Mouse (Mus musculus) ES-E14 (cell line): ENCODE measurements around the gene Nipa2. TPM values are rescaled to one million over a fixed set of nuclear protein-coding genes. Genes with fewer than 3 reads are reported as not detected.

Source experiments
- DNase-seq: peaks from one replicate; pipeline ENCODE4 v3.0.0-alpha.2; 2013; ENCODE audit warnings: low read depth, low spot score
- H3K27ac ChIP-seq: 2 replicates; pipeline ENCODE4 v1.5.1; 2012; ENCODE audit warnings: low read depth, mild to moderate bottlenecking, low read length, moderate library complexity, mixed read lengths; ENCODE audit not compliant: poor library complexity, insufficient read depth, severe bottlenecking
- H3K36me3 ChIP-seq: 2 replicates; pipeline ENCODE4 v1.6.1; 2012; ENCODE audit warnings: mild to moderate bottlenecking, low read length, moderate library complexity, mixed read lengths; ENCODE audit not compliant: control insufficient read depth, poor library complexity, insufficient read depth, severe bottlenecking
- H3K4me1 ChIP-seq, 2 experiments: fragments of 150-350 bp in 1 of 2; sonication (generic) in 1 of 2; 2 replicates each; pipeline ENCODE4 v1.6.1; 2012; ENCODE audit warnings: low read length in 2 of 2, mild to moderate bottlenecking in 1 of 2, mixed read lengths in 1 of 2; ENCODE audit not compliant: control insufficient read depth in 2 of 2, insufficient read depth in 2 of 2, poor library complexity in 1 of 2
- H3K4me3 ChIP-seq, 2 experiments: fragments of 150-350 bp in 1 of 2; sonication (generic) in 1 of 2; 2 replicates each; pipeline ENCODE4 v1.5.1; 2012; ENCODE audit warnings: low read length in 2 of 2, low read depth in 1 of 2, mild to moderate bottlenecking in 1 of 2, mixed read lengths in 1 of 2; ENCODE audit not compliant: insufficient read depth in 1 of 2, poor library complexity in 1 of 2, severe bottlenecking in 1 of 2
- H3K9ac ChIP-seq: 2 replicates; pipeline ENCODE4 v1.6.1; 2012; ENCODE audit warnings: low read depth, mild to moderate bottlenecking, low read length, mixed read lengths; ENCODE audit not compliant: poor library complexity, insufficient read depth, severe bottlenecking
- H3K9me3 ChIP-seq: fragments of 150-350 bp; sonication (generic); 2 replicates; pipeline ENCODE4 v1.6.1; 2012; ENCODE audit warnings: low read depth, mild to moderate bottlenecking, low read length; ENCODE audit not compliant: control insufficient read depth, insufficient read depth
- CHD2 ChIP-seq: IDR thresholded peaks from 2 replicates; pipeline ENCODE4 v1.6.1; 2014; ENCODE audit warnings: mild to moderate bottlenecking, low read depth, low read length, inconsistent platforms
- HCFC1 ChIP-seq: IDR thresholded peaks from 2 replicates; pipeline ENCODE4 v1.6.1; 2012; ENCODE audit warnings: low read length, inconsistent platforms, borderline replicate concordance; ENCODE audit not compliant: insufficient read depth
- MAFK ChIP-seq: IDR thresholded peaks from 2 replicates; pipeline ENCODE4 v1.6.1; 2014; ENCODE audit warnings: mild to moderate bottlenecking, low read depth, low read length, inconsistent platforms; ENCODE audit not compliant: insufficient read depth
- ZC3H11A ChIP-seq: IDR thresholded peaks from 2 replicates; pipeline ENCODE4 v1.6.1; 2012; ENCODE audit warnings: low read depth, mild to moderate bottlenecking, inconsistent platforms, low read length, borderline replicate concordance
- ZNF384 ChIP-seq: IDR thresholded peaks from 2 replicates; pipeline ENCODE4 v1.6.1; 2012; ENCODE audit warnings: low read depth, low read length, inconsistent platforms
- in situ Hi-C, 2 experiments: fragments of 600-800 bp; cut with MboI; formaldehyde crosslinking; loops; one replicate each; pipeline ENCODE4 v1.15.1; 2025; ENCODE audit warnings: low sequenced_read_pairs in 2 of 2, inconsistent platforms in 1 of 2; ENCODE audit not compliant: unreplicated experiment in 2 of 2
- total RNA-seq: library from RNA; depleted of rRNA; stranded (reverse); fragments of 300-350 nt; gene quantifications from 2 replicates; pipeline ENCODE4 v1.2.3, GENCODE M21; 2012

Nipa2 gene
- total RNA-seq, 1 experiment, result 69.2 TPM

DNA sequence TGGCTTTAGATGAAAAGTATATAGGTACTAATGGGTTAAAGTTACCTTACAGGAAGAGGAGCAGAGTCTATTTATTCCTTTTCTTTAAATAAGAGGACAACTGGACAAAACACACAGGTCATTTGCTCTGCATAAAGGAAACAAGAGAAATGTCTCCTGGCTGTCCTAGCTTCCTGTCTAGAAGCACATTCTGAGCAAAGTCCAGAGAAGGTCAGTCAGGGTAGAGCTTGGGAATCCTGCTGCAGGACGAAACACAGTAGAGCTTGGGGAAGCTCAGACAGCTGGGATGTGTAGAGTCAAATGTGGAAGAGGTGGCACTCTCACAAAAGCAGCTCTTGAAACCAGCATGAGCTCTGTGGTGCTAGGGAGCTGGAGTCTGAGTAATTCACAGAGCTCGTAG lies 51.9 kb downstream of the Nipa2 start:
- no peak for TF ChIP-seq CHD2
- no peaks in the 10 kb centered on the region for H3K9me3 ChIP-seq
- peaks cover 16% of the 10 kb centered on the region; the same call in 1 of the 2 replicates for H3K36me3 ChIP-seq
- no peak for DNase-seq
- H3K4me1 ChIP-seq, result no peaks in the 10 kb centered on the region
- no peak overlapping the region for H3K27ac ChIP-seq
- in situ Hi-C loops, result no loop called here
- no peak overlapping the region for H3K9ac ChIP-seq
- H3K4me3 ChIP-seq, result no peak overlapping the region

DNA sequence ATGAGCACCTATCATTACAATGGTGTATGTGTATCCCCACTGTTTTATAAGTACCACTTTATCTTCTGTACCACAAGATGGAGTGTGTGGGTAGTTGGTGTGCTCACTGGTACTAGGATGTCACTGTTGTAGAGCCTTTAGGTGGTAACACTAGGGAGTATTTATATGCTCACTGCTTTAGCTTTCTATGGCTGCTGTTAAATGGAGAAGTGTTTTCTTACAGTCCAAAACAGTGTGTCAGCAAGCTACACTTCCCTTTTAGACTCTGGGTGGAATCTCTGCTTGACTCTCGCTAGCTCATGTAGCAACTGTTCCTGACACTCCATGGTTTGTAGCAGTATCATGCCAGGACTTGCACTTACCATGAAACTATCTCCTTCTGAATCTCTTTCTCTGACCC lies 52.8 kb downstream of the Nipa2 start:
- H3K36me3 ChIP-seq, result peaks cover 16% of the 10 kb centered on the region; the same call in 1 of the 2 replicates
- H3K9ac ChIP-seq, result no peak overlapping the region
- H3K4me1 ChIP-seq, result no peaks in the 10 kb centered on the region
- no peak overlapping the region for H3K4me3 ChIP-seq
- no peak for TF ChIP-seq HCFC1
- TF ChIP-seq CHD2, result no peak
- no peak for TF ChIP-seq ZNF384
- no peak for TF ChIP-seq ZC3H11A
- no peak for TF ChIP-seq MAFK
- in situ Hi-C loops, result no loop called here
- no peaks in the 10 kb centered on the region for H3K9me3 ChIP-seq
- no peak for DNase-seq
- H3K27ac ChIP-seq, result no peak overlapping the region

DNA sequence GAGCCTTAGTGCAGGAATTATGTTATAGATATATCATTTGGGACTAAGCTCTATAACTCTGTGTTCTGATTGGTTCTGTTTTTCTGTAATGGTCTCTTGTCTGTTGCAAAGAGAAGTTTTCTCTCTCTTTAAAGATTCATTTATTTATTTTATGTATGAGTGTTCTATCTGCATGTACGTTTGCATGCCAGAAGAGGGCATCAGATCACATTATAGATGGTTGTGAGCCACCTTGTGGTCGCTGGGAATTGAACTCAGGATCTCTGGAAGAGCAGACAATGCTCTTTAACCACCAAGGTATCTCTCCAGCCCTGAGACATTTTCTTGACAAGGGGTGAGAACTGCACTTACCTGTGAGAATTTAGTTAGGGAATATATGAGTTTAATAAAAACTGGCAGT lies 56.8 kb downstream of the Nipa2 start:
- no peak for TF ChIP-seq MAFK
- TF ChIP-seq ZC3H11A, result no peak
- Histone ChIP-seq H3K27ac (no peak overlapping the region), H3K36me3 (peaks cover 21% of the 10 kb centered on the region), H3K4me3 (no peak overlapping the region), H3K9me3 (no peaks in the 10 kb centered on the region), H3K4me1 (no peaks in the 10 kb centered on the region), H3K9ac (no peak overlapping the region)
- in situ Hi-C loops, result no loop called here
- no peak for DNase-seq

DNA sequence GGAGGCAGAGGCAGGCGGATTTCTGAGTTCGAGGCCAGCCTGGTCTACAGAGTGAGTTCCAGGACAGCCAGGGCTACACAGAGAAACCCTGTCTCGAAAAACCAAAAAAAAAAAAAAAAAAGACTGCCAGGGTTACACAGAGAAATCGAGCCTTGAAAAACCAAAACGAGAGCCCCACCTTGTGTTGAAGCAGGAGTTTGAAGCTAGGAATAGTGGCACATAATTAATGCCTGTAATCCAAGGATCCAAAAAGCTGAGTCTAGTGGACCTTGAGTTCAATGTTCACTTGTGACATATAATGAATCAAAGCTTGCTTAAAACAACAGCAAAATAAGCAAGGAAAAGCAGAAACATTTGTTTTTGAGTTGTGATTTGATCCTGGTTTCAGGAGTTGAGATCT lies 58.5 kb downstream of the Nipa2 start:
- TF ChIP-seq MAFK, result no peak
- TF ChIP-seq HCFC1, result no peak
- TF ChIP-seq ZNF384, result no peak
- no peak for TF ChIP-seq CHD2
- no peak for TF ChIP-seq ZC3H11A
- Histone ChIP-seq H3K9me3 (no peaks in the 10 kb centered on the region), H3K4me3 (no peak overlapping the region), H3K27ac (no peak overlapping the region), H3K36me3 (peaks cover 27% of the 10 kb centered on the region), H3K9ac (no peak overlapping the region), H3K4me1 (no peaks in the 10 kb centered on the region)
- no peak for DNase-seq
- in situ Hi-C loops, result no loop called here

DNA sequence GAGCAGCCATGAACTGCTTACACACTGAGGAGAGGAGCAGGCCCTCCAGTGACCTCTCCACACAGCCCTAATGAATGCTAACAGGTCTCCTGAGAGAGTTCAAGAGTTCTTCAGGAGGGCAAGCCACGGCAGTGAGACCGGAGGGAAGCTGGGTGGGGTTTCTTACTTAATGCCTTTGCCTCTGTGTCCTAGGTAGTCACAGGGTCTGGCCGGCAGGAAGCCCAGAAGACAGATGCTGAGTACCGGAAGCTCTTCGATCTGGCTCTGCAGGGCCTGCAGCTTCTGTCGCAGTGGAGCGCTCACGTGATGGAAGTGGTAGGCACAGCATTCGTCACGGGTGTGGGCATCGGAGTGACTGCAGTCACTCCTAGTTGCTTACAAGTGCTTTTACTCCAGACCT lies 70.5 kb downstream of the Nipa2 start:
- H3K27ac ChIP-seq, result no peak overlapping the region; the same call in 1 of the 2 replicates
- no peak overlapping the region for H3K9ac ChIP-seq
- no peaks in the 10 kb centered on the region; a peak in 1 of 4 replicates for H3K4me1 ChIP-seq
- H3K9me3 ChIP-seq, result no peaks in the 10 kb centered on the region
- no peak overlapping the region for H3K4me3 ChIP-seq
- DNase-seq, result peak; percentile 48
- peaks cover 16% of the 10 kb centered on the region; the same call in 1 of the 2 replicates for H3K36me3 ChIP-seq
- TF ChIP-seq MAFK (no peak), ZC3H11A (no peak), ZNF384 (no peak), CHD2 (no peak), HCFC1 (no peak)
- in situ Hi-C loops, result no loop called here
